Mouse (Mus musculus) hindbrain, embryonic 10.5 days (tissue): Measurements from ENCODE around the gene Avpi1. TPM values are rescaled to one million over a fixed set of nuclear protein-coding genes. Genes with fewer than 3 reads are reported as not detected.

ENCODE experiments used
- DNase-seq: peaks from one replicate; pipeline ENCODE4 v3.0.0-alpha.2; 2017; ENCODE audit warnings: low spot score
- H3K27ac ChIP-seq: fragments of 300-500 bp; sonication (generic); 2 replicates; pipeline ENCODE4 v1.5.1; 2016; ENCODE audit warnings: mild to moderate bottlenecking, moderate library complexity
- H3K27me3 ChIP-seq: fragments of 300-500 bp; sonication (generic); 2 replicates; pipeline ENCODE4 v1.6.1; 2016; ENCODE audit warnings: mild to moderate bottlenecking; ENCODE audit not compliant: poor library complexity, insufficient read depth, severe bottlenecking
- H3K36me3 ChIP-seq: fragments of 300-500 bp; sonication (generic); 2 replicates; pipeline ENCODE4 v1.6.1; 2016; ENCODE audit warnings: mild to moderate bottlenecking, moderate library complexity
- H3K4me1 ChIP-seq: fragments of 300-500 bp; sonication (generic); replicated peaks from 2 replicates; pipeline ENCODE4 v1.6.1; 2016; ENCODE audit warnings: mild to moderate bottlenecking
- H3K4me3 ChIP-seq: fragments of 300-500 bp; sonication (generic); 2 replicates; pipeline ENCODE4 v1.5.1; 2016; ENCODE audit warnings: mild to moderate bottlenecking, moderate library complexity
- H3K9me3 ChIP-seq: fragments of 300-500 bp; sonication (generic); 2 replicates; pipeline ENCODE4 v1.6.1; 2016; ENCODE audit warnings: mild to moderate bottlenecking, moderate library complexity
- WGBS: fragments of 180-500 bp; shearing (Covaris S2); methylation state at CpG from one replicate; pipeline ENCODE4 v1.1.7; 2016; 5-methylcytosine and 5-hydroxymethylcytosine counted together
- polyA plus RNA-seq: library from polyadenylated mRNA; unstranded; fragments of >200 nt; fragmentation: Nextera tagmentation; extraction: Ambion mirVana; gene quantifications from 2 replicates; pipeline ENCODE4 v1.2.1, GENCODE M21; 2016

Avpi1 gene
- polyA plus RNA-seq, 1 experiment from 2014 or later = 17.5 TPM

DNA sequence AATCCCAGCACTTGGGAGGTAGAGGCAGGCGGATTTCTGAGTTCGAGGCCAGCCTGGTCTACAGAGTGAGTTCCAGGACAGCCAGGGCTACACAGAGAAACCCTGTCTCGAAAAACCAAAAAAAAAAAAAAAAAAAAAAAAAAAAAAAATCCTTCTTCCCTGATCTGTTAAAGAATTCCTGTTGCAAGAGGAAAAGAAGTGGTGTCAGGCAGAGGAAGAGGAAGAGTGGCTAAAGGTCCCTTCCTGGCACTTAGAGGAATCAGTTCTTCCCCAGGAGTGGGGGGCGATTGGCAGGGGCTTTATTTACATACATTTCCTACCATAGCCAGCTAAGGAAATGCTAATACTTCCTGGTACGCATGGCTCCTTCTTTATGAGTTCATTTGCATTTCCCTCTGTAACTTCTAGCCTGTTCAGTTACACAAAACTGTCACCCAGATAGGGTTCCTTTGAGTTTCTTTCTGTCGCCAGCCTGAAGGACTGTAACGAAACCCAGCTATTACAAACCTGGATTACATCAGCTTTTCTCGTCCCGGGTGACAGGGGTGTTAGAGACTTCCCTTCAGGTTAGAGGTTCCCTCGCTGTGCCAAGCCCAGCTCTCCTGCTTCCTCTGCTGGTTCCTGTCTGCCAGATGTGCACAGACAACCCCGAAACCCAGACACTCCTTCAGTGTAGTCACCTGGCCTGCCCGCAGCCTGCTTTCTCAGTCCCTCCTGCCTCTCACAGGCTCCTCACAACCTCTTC is 28.8 kb upstream of the Avpi1 start:
- WGBS = 75% methylated on average over 12 of the region's 12 CpGs
- H3K4me3 ChIP-seq = no peak overlapping the region
- no peaks in the 10 kb centered on the region for H3K36me3 ChIP-seq
- H3K27ac ChIP-seq = peak overlapping the region; percentile 70
- peaks cover 14% of the 10 kb centered on the region for H3K4me1 ChIP-seq
- H3K9me3 ChIP-seq = no peaks in the 10 kb centered on the region
- DNase-seq = no peak
- H3K27me3 ChIP-seq = no peaks in the 10 kb centered on the region

DNA sequence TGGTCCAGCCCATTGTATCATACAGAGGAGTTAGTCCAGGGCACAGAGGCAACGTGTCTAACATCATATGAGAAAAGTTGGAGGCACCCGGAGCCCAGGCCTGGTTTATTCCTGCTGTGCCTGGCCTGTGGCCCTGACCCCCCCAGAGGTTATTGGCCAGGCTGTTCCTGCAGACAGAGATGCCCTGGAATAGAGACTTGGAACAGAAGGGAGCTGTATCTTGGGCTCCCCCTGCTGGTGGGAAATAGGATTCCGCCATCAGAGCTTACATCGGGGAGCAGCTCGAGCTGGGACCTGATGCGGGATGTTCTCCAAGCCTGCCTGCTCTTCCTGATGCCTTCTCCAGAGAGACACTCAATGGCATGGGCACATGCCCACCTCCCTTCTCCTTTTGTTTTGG is 23.1 kb upstream of the Avpi1 start:
- no peaks in the 10 kb centered on the region for H3K36me3 ChIP-seq
- H3K27me3 ChIP-seq = peaks cover 25% of the 10 kb centered on the region
- peaks cover 36% of the 10 kb centered on the region for H3K4me1 ChIP-seq
- no peak overlapping the region for H3K4me3 ChIP-seq
- DNase-seq = peak; percentile 86
- H3K9me3 ChIP-seq = no peaks in the 10 kb centered on the region
- no peak overlapping the region for H3K27ac ChIP-seq
- 8% methylated on average over 6 of the region's 6 CpGs for WGBS

GRCm38 (mm10) chr19:42148569-42148860 is 19.7 kb upstream of the Avpi1 start:
- Histone ChIP-seq H3K27me3 (peaks cover 48% of the 10 kb centered on the region), H3K9me3 (no peaks in the 10 kb centered on the region), H3K4me1 (peaks cover 38% of the 10 kb centered on the region), H3K27ac (no peak overlapping the region), H3K4me3 (peak overlapping the region; percentile 67), H3K36me3 (no peaks in the 10 kb centered on the region)
- DNase-seq = no peak
- 21% methylated on average over 7 of the region's 7 CpGs for WGBS

DNA sequence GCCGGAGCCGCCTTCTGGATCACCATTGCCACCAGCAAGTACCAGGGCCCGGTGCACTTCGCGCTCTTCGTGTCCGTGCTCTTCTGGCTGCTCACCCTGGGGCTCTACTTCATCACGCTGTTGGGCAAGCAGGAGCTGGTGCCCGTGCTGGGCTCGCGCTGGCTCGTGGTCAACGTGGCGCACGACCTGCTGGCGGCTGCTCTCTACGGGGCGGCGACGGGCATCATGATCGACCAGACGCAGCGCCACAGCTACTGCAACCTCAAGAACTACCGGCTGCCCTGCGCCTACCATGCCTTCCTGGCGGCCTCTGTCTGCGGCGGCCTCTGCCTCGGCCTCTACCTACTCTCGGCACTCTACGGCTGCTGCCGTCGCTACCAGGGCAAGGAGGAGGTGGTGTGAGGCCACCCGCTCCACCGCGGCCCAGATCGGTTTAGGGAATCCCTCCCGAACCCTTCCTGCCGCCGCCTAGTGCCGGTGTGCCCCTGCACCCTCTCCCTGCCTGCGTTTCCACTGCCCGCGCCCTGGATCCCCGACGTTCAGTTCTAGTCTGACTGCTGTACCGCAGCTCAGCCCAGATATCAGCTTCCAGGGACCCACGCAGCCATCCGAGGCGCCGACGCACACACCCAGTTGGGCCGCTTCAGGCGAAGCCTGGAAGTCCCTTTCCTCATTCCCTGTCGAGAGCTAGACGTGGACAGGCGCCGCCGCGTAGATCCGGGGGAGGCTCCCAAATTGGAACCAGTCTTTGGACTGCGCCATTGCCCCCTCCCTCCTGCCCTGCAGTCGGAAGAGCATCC is 19.1 kb upstream of the Avpi1 start:
- peak overlapping the region; percentile 67 for H3K4me3 ChIP-seq
- peaks cover 48% of the 10 kb centered on the region for H3K27me3 ChIP-seq
- H3K9me3 ChIP-seq = no peaks in the 10 kb centered on the region
- peaks cover 38% of the 10 kb centered on the region for H3K4me1 ChIP-seq
- DNase-seq = peak; percentile 74
- H3K27ac ChIP-seq = peak overlapping the region; percentile 87
- under 1% methylated on average over 63 of the region's 63 CpGs for WGBS
- no peaks in the 10 kb centered on the region for H3K36me3 ChIP-seq

DNA sequence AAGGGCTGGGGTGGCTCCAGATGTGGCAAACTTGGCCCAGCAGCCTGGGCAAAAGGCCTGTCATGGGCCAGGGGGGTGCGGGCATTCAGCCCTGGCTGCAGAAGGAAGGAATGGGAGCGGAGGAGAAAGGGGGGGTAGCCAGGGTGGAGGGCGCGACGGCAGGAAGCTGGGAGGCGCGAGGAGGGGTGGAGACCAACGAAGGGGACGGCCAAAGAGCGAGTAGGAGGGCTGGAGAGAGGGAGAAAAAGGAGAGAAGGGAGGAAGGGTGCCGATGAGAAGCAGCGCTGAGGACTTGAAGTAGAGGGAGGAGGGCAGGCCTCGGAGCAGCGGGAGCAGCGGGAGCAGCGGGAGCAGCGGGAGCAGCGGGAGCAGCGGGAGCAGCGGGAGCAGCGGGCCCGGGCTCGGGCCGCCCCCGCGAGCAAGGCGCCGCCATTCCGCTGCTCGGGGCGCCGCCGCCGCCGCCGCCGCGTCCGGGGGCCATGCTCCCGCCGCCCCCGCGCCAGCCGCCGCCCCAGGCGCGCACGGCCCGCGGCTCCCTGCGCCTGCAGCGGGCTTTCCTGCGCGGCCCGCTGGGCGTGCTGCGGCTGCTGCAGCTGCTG is 18.4 kb upstream of the Avpi1 start, which contains the start of gene Marveld1:
Gene Marveld1 (plus strand): TSS at position 231 of the 599 bp plus-strand sequence.
- Histone ChIP-seq H3K27ac (peak within 1 kb of the TSS; percentile 87), H3K9me3 (no peaks in the 10 kb centered on the region), H3K27me3 (peaks cover 48% of the 10 kb centered on the region), H3K4me1 (peaks cover 36% of the 10 kb centered on the region), H3K4me3 (peak within 1 kb of the TSS; percentile 67), H3K36me3 (no peaks in the 10 kb centered on the region)
- 3% methylated on average over 54 of the region's 57 CpGs for WGBS
- DNase-seq = peak; percentile 56

DNA sequence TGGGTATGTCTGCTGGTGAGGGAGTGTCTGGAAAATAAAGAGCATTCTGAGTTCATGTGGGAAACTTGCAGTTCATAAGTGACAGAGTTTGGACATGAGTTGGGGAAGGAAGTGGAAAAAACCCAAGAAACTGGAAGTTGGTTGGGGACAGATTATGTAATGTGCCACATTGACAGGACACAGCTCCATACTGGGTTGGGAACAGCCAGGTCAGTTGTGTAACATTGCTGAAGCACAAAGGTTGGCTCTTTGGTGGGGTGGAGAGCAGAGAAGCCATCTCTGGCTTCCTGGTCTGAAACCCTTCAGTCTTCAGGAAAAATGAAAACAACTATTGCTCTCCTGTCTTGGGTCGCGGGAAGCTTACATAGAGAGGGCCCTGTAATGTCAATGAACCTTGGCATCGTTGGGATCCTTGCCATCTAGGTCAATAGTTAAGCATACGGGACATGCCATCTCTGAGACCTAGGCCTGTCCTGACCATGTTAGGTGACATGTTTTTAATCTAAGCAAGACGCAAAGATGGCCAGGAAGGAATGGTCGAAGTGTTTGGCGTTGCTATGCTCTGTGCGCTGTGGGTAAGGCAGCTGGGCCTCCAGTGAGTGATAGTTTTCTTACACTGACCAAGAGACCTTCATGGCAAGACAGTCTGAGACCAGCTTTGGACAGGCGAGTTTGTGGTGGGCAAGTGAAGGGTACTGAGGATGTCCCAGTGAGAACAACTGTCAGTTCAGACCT is 17.6 kb upstream of the Avpi1 start:
- peaks cover 48% of the 10 kb centered on the region for H3K27me3 ChIP-seq
- peak overlapping the region; percentile 87; the same call in 1 of the 2 replicates for H3K27ac ChIP-seq
- peak overlapping the region; percentile 67 for H3K4me3 ChIP-seq
- H3K9me3 ChIP-seq = no peaks in the 10 kb centered on the region
- H3K36me3 ChIP-seq = no peaks in the 10 kb centered on the region
- no peak for DNase-seq
- WGBS = 89% methylated on average over 9 of the region's 9 CpGs
- H3K4me1 ChIP-seq = peaks cover 31% of the 10 kb centered on the region

GRCm38 (mm10) chr19:42145731-42146130 is 16.9 kb upstream of the Avpi1 start:
- H3K27me3 ChIP-seq = peaks cover 48% of the 10 kb centered on the region
- no peaks in the 10 kb centered on the region for H3K36me3 ChIP-seq
- WGBS = 95% methylated on average over 2 of the region's 2 CpGs
- H3K9me3 ChIP-seq = no peaks in the 10 kb centered on the region
- no peak for DNase-seq
- no peak overlapping the region for H3K4me3 ChIP-seq
- no peak overlapping the region for H3K27ac ChIP-seq
- H3K4me1 ChIP-seq = peaks cover 28% of the 10 kb centered on the region

- peaks cover 28% of the 10 kb centered on the region for H3K4me1 ChIP-seq
- peaks cover 48% of the 10 kb centered on the region for H3K27me3 ChIP-seq
- H3K4me3 ChIP-seq = no peak overlapping the region
- 66% methylated on average over 4 of the region's 4 CpGs for WGBS
- no peak for DNase-seq
- no peaks in the 10 kb centered on the region for H3K9me3 ChIP-seq
- H3K27ac ChIP-seq = no peak overlapping the region
- H3K36me3 ChIP-seq = no peaks in the 10 kb centered on the region
Measured at GRCm38 (mm10) chr19:42145210-42145609, 16.4 kb upstream of the Avpi1 start.

GRCm38 (mm10) chr19:42144541-42145167 is 15.8 kb upstream of the Avpi1 start:
- H3K9me3 ChIP-seq = no peaks in the 10 kb centered on the region
- 30% methylated on average over 8 of the region's 8 CpGs for WGBS
- peak; percentile 81 for DNase-seq
- peaks cover 26% of the 10 kb centered on the region for H3K4me1 ChIP-seq
- H3K36me3 ChIP-seq = no peaks in the 10 kb centered on the region
- H3K27ac ChIP-seq = no peak overlapping the region
- H3K27me3 ChIP-seq = peaks cover 45% of the 10 kb centered on the region
- no peak overlapping the region for H3K4me3 ChIP-seq

- no peak overlapping the region for H3K27ac ChIP-seq
- H3K36me3 ChIP-seq = no peaks in the 10 kb centered on the region
- H3K4me1 ChIP-seq = peaks cover 22% of the 10 kb centered on the region
- H3K27me3 ChIP-seq = peaks cover 39% of the 10 kb centered on the region
- H3K9me3 ChIP-seq = no peaks in the 10 kb centered on the region
- no peak for DNase-seq
- 64% methylated on average over 6 of the region's 6 CpGs for WGBS
- H3K4me3 ChIP-seq = no peak overlapping the region
Measured at GRCm38 (mm10) chr19:42144067-42144466, 15.2 kb upstream of the Avpi1 start.

DNA sequence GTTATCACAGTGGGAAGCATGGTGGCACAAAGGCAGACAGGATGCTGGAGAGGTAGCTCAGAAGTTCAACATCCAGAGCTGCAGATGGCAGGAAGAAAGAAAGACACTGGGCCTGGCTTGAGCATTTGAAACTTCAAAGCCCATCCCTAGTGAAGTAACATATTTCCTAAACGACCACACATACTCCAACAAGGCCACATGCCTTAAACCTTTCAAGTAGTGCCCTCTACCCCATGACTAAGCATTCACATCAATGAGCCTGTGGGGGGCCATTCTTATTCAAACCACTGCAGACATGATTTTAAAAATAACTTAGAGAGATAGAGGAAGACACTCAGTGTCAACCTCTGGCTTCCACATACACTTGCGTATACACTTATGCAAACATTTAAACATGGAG is 13.9 kb upstream of the Avpi1 start:
- Histone ChIP-seq H3K27ac (no peak overlapping the region), H3K27me3 (peaks cover 26% of the 10 kb centered on the region), H3K36me3 (no peaks in the 10 kb centered on the region), H3K4me3 (no peak overlapping the region), H3K9me3 (no peaks in the 10 kb centered on the region), H3K4me1 (peaks cover 8% of the 10 kb centered on the region)
- DNase-seq = no peak
- WGBS = 80% methylated on average over 2 of the region's 2 CpGs

- WGBS = 73% methylated on average over 3 of the region's 3 CpGs
- H3K4me3 ChIP-seq = no peak overlapping the region
- DNase-seq = no peak
- H3K27me3 ChIP-seq = peaks cover 22% of the 10 kb centered on the region
- no peak overlapping the region for H3K27ac ChIP-seq
- no peaks in the 10 kb centered on the region for H3K9me3 ChIP-seq
- peaks cover 2% of the 10 kb centered on the region; the same call in 1 of the 2 replicates for H3K4me1 ChIP-seq
- H3K36me3 ChIP-seq = no peaks in the 10 kb centered on the region
Measured at GRCm38 (mm10) chr19:42141998-42142397, 13.1 kb upstream of the Avpi1 start.
